ENCODE assay signal across 8 mouse cellular contexts in genomic region chr16:18348601-18349175, GRCm38 (mm10). TPM values are rescaled to one million over a fixed set of nuclear protein-coding genes. Genes with fewer than 3 reads are reported as not detected.
A peak's percentile ranks its signal among the peaks of the same experiment; 100 is the strongest.
DNase-seq lines count a peak whose midpoint lies in the region; ATAC-seq and TF ChIP-seq lines count a peak whose summit lies in the region.

No protein-coding gene starts in this region.

- no peak for TF ChIP-seq POLR2A in olfactory bulb, adult 2 months (IDR thresholded peaks at IDR 0.05; ENCODE audit: insufficient read depth, low read depth, low read length)

- no peaks in the 10 kb centered on the region for H3K36me3 ChIP-seq in heart, embryonic 11.5 days (ENCODE audit: control insufficient read depth, insufficient read depth, low read length)
- H3K36me3 ChIP-seq in ES-E14 (ENCODE audit: control insufficient read depth, insufficient read depth, low read length, poor library complexity, severe bottlenecking): no peaks in the 10 kb centered on the region
- H3K36me3 ChIP-seq in embryonic facial prominence, embryonic 13.5 days: no peaks in the 10 kb centered on the region
- peaks cover 12% of the 10 kb centered on the region for H3K36me3 ChIP-seq in hindbrain, embryonic 13.5 days
- no peaks in the 10 kb centered on the region for H3K36me3 ChIP-seq in liver, embryonic 14.5 days (replicated peaks; ENCODE audit: control insufficient read depth, insufficient read depth, low read depth)

- H3K27me3 ChIP-seq in heart, embryonic 11.5 days (ENCODE audit: control insufficient read depth, insufficient read depth, low read length): peaks cover 27% of the 10 kb centered on the region
- H3K27me3 ChIP-seq in embryonic facial prominence, embryonic 13.5 days: peaks cover 39% of the 10 kb centered on the region
- H3K27me3 ChIP-seq in hindbrain, embryonic 13.5 days: peaks cover 7% of the 10 kb centered on the region; the same call in 1 of the 2 replicates
- peaks cover 48% of the 10 kb centered on the region for H3K27me3 ChIP-seq in liver, embryonic 14.5 days (ENCODE audit: control insufficient read depth, insufficient read depth, low read length)

- TF ChIP-seq CTCF in liver, embryonic 14.5 days (IDR thresholded peaks at IDR 0.05; ENCODE audit: low read depth): no peak
- TF ChIP-seq CTCF in olfactory bulb, adult 2 months (IDR thresholded peaks at IDR 0.05; ENCODE audit: insufficient read depth, low read depth, low read length): no peak

- TF ChIP-seq EP300 in liver, embryonic 14.5 days (IDR thresholded peaks at IDR 0.05; ENCODE audit: low read depth): no peak

- peak overlapping the region; percentile 72 for H3K9ac ChIP-seq in heart, embryonic 11.5 days (ENCODE audit: low read depth, low read length)
- H3K9ac ChIP-seq in ES-E14 (ENCODE audit: insufficient read depth, low read depth, low read length, poor library complexity, severe bottlenecking): peak overlapping the region; percentile 70
- H3K9ac ChIP-seq in embryonic facial prominence, embryonic 13.5 days: peak overlapping the region; percentile 74
- peak overlapping the region; percentile 95 for H3K9ac ChIP-seq in hindbrain, embryonic 13.5 days
- no peak overlapping the region for H3K9ac ChIP-seq in liver, embryonic 14.5 days (replicated peaks)

- WGBS in heart, embryonic 11.5 days (ENCODE audit: insufficient replicate concordance): 1% methylated on average over 28 of the region's 28 CpGs
- under 1% methylated on average over 28 of the region's 28 CpGs for WGBS in embryonic facial prominence, embryonic 13.5 days
- 0% methylated on average over 28 of the region's 28 CpGs for WGBS in hindbrain, embryonic 13.5 days
- 5% methylated on average over 28 of the region's 28 CpGs for WGBS in liver, embryonic 14.5 days (ENCODE audit: insufficient replicate concordance)
- 2% methylated on average over 28 of the region's 28 CpGs for WGBS in olfactory bulb, adult 2 months

- no peak overlapping the region for H3K27ac ChIP-seq in heart, embryonic 11.5 days (ENCODE audit: low read depth, low read length)
- H3K27ac ChIP-seq in ES-E14 (ENCODE audit: insufficient read depth, low read depth, low read length, poor library complexity, severe bottlenecking): no peak overlapping the region
- no peak overlapping the region for H3K27ac ChIP-seq in embryonic facial prominence, embryonic 13.5 days
- H3K27ac ChIP-seq in hindbrain, embryonic 13.5 days: peak overlapping the region; percentile 79
- H3K27ac ChIP-seq in liver, embryonic 14.5 days: no peak overlapping the region
- no peak overlapping the region for H3K27ac ChIP-seq in olfactory bulb, adult 2 months (ENCODE audit: insufficient read depth, low read depth, low read length)

- peak overlapping the region; percentile 73 for H3K4me3 ChIP-seq in heart, embryonic 11.5 days (ENCODE audit: low read depth, low read length)
- peak overlapping the region; percentile 80 to 97 for H3K4me3 ChIP-seq in ES-E14 (ENCODE audit: insufficient read depth in 1 of 2, low read depth in 1 of 2, low read length in 2 of 2, poor library complexity in 1 of 2, severe bottlenecking in 1 of 2)
- H3K4me3 ChIP-seq in embryonic facial prominence, embryonic 13.5 days: peak overlapping the region; percentile 67
- H3K4me3 ChIP-seq in hindbrain, embryonic 13.5 days: peak overlapping the region; percentile 89
- H3K4me3 ChIP-seq in liver, embryonic 14.5 days (ENCODE audit: insufficient read depth in 1 of 2, low read depth in 2 of 2, low read length in 2 of 2): peak overlapping the region; percentile 45 to 56
- H3K4me3 ChIP-seq in olfactory bulb, adult 2 months (ENCODE audit: insufficient read depth, low read depth, low read length): peak overlapping the region; percentile 96

- DNase-seq in heart, adult 8-10 months (ENCODE audit: low spot score): no peak
- DNase-seq in ES-E14 (ENCODE audit: low read depth, low spot score): no peak
- no peak for DNase-seq in liver, embryonic 14.5 days (ENCODE audit: low read depth in 3 of 3, low spot score in 3 of 3)
- DNase-seq in frontal cortex, postnatal 14 days (ENCODE audit: low spot score in 2 of 2): no peak

- no peaks in the 10 kb centered on the region for H3K9me3 ChIP-seq in heart, embryonic 11.5 days (replicated peaks; ENCODE audit: control insufficient read depth, low read length)
- no peaks in the 10 kb centered on the region for H3K9me3 ChIP-seq in ES-E14 (ENCODE audit: control insufficient read depth, insufficient read depth, low read depth, low read length)
- H3K9me3 ChIP-seq in embryonic facial prominence, embryonic 13.5 days: no peaks in the 10 kb centered on the region
- H3K9me3 ChIP-seq in hindbrain, embryonic 13.5 days: no peaks in the 10 kb centered on the region
- H3K9me3 ChIP-seq in liver, embryonic 14.5 days (ENCODE audit: control insufficient read depth, low read length): no peaks in the 10 kb centered on the region

- in situ Hi-C loops in ES-E14 (cut with MboI; ENCODE audit: low sequenced_read_pairs in 2 of 2, unreplicated experiment in 2 of 2): no loop called here

- no peak for ATAC-seq in heart, embryonic 11.5 days (replicated peaks; ENCODE audit: insufficient number of reproducible peaks, low FRiP score, low TSS enrichment)
- ATAC-seq in embryonic facial prominence, embryonic 13.5 days (ENCODE audit: insufficient number of reproducible peaks, insufficient read depth, low FRiP score, low TSS enrichment, low read depth): no peak
- peak; percentile 4 for ATAC-seq in hindbrain, embryonic 13.5 days (ENCODE audit: low FRiP score)
- ATAC-seq in liver, embryonic 14.5 days (ENCODE audit: insufficient read depth): no peak

- peak overlapping the region; percentile 99 for H3K4me2 ChIP-seq in heart, embryonic 11.5 days
- peak overlapping the region; percentile 98 for H3K4me2 ChIP-seq in embryonic facial prominence, embryonic 13.5 days
- peak overlapping the region; percentile 78 for H3K4me2 ChIP-seq in hindbrain, embryonic 13.5 days
- peak overlapping the region; percentile 62 for H3K4me2 ChIP-seq in liver, embryonic 14.5 days (ENCODE audit: low read depth)

- peaks cover 13% of the 10 kb centered on the region for H3K4me1 ChIP-seq in heart, embryonic 11.5 days (ENCODE audit: control insufficient read depth, insufficient read depth, low read length)
- peaks cover 0 to 8% of the 10 kb centered on the region in 2 experiments; a peak in 1 of 4 replicates for H3K4me1 ChIP-seq in ES-E14 (ENCODE audit: control insufficient read depth in 2 of 2, insufficient read depth in 2 of 2, low read length in 2 of 2, poor library complexity in 1 of 2)
- peaks cover 17% of the 10 kb centered on the region for H3K4me1 ChIP-seq in embryonic facial prominence, embryonic 13.5 days
- H3K4me1 ChIP-seq in hindbrain, embryonic 13.5 days (replicated peaks): peaks cover 72% of the 10 kb centered on the region
- peaks cover 21 to 27% of the 10 kb centered on the region in 2 experiments for H3K4me1 ChIP-seq in liver, embryonic 14.5 days (replicated peaks; ENCODE audit: control insufficient read depth in 2 of 2, insufficient read depth in 2 of 2, low read length in 1 of 2)
- H3K4me1 ChIP-seq in olfactory bulb, adult 2 months (ENCODE audit: control insufficient read depth, insufficient read depth, low read length): peaks cover 16% of the 10 kb centered on the region

TF ChIP-seq in ES-E14, 5 proteins besides CTCF, POLR2A, EP300 and RAD21:
- TF ChIP-seq CHD2 (IDR thresholded peaks at IDR 0.05; ENCODE audit: low read depth, low read length) (no peak), ZC3H11A (IDR thresholded peaks at IDR 0.05; ENCODE audit: borderline replicate concordance, low read depth, low read length) (no peak), MAFK (IDR thresholded peaks at IDR 0.05; ENCODE audit: insufficient read depth, low read depth, low read length) (no peak), ZNF384 (IDR thresholded peaks at IDR 0.05; ENCODE audit: low read depth, low read length) (no peak), HCFC1 (IDR thresholded peaks at IDR 0.05; ENCODE audit: borderline replicate concordance, insufficient read depth, low read length) (no peak)
TF ChIP-seq in ES-E14: peak in this region for 0.

RNA-seq across cellular contexts. Expression of gene Arvcf, which starts 0.7 kb away (rescaled TPM):
- 19.5 and 23.4 TPM in 2 replicates for polyA plus RNA-seq in heart, embryonic 11.5 days (2014; fragmentation: Nextera tagmentation; extraction: Ambion mirVana)
- 10 to 100 TPM; 12.6 to 20.0 (median 16.2) TPM for total RNA-seq in heart, adult 8-10 months (2022)
- total RNA-seq in ES-E14 (2012; rRNA removed): 48.0 and 60.1 TPM in 2 replicates
- 30.8 and 33.6 TPM in 2 replicates for polyA plus RNA-seq in embryonic facial prominence, embryonic 13.5 days (2015; fragmentation: Nextera tagmentation; extraction: Ambion mirVana)
- 81.1 and 88.9 TPM in 2 replicates for polyA plus RNA-seq in hindbrain, embryonic 13.5 days (2015; fragmentation: Nextera tagmentation; extraction: Ambion mirVana)
- polyA plus RNA-seq in liver, embryonic 14.5 days (2012; rRNA removed): 6.0 and 6.4 TPM in 2 replicates
- polyA plus RNA-seq in liver, embryonic 14.5 days (2014; fragmentation: Nextera tagmentation; extraction: Ambion mirVana): 4.7 and 7.4 TPM in 2 replicates
- polyA plus RNA-seq in olfactory bulb, adult 2 months (2012; ENCODE audit: insufficient read depth, insufficient read length, low replicate concordance, missing spikeins): 956 TPM in 1 of 2 replicates, not detected in the other

RNA-seq across cellular contexts. Expression of gene Tango2, which starts 0.8 kb away (rescaled TPM):
- polyA plus RNA-seq in heart, embryonic 11.5 days (2014; fragmentation: Nextera tagmentation; extraction: Ambion mirVana): 56.3 and 62.1 TPM in 2 replicates
- 100 to 1,000 TPM; 184 to 210 (median 190) TPM for total RNA-seq in heart, adult 8-10 months (2022)
- total RNA-seq in ES-E14 (2012; rRNA removed): 10.0 and 10.4 TPM in 2 replicates
- 27.6 and 30.6 TPM in 2 replicates for polyA plus RNA-seq in embryonic facial prominence, embryonic 13.5 days (2015; fragmentation: Nextera tagmentation; extraction: Ambion mirVana)
- 76.0 and 79.8 TPM in 2 replicates for polyA plus RNA-seq in hindbrain, embryonic 13.5 days (2015; fragmentation: Nextera tagmentation; extraction: Ambion mirVana)
- polyA plus RNA-seq in liver, embryonic 14.5 days (2012; rRNA removed): 44.3 and 44.5 TPM in 2 replicates
- polyA plus RNA-seq in liver, embryonic 14.5 days (2014; fragmentation: Nextera tagmentation; extraction: Ambion mirVana): 58.8 and 70.3 TPM in 2 replicates
- not detected in 2 replicates for polyA plus RNA-seq in olfactory bulb, adult 2 months (2012; ENCODE audit: insufficient read depth, insufficient read length, low replicate concordance, missing spikeins)

RNA-seq across cellular contexts. Expression of gene Dgcr8, which starts 59.6 kb away (rescaled TPM):
- polyA plus RNA-seq in heart, embryonic 11.5 days (2014; fragmentation: Nextera tagmentation; extraction: Ambion mirVana): 23.6 and 26.4 TPM in 2 replicates
- 10 to 100 TPM; 10.8 to 15.7 (median 12.7) TPM for total RNA-seq in heart, adult 8-10 months (2022)
- 65.7 and 84.1 TPM in 2 replicates for total RNA-seq in ES-E14 (2012; rRNA removed)
- 38.6 and 39.9 TPM in 2 replicates for polyA plus RNA-seq in embryonic facial prominence, embryonic 13.5 days (2015; fragmentation: Nextera tagmentation; extraction: Ambion mirVana)
- polyA plus RNA-seq in hindbrain, embryonic 13.5 days (2015; fragmentation: Nextera tagmentation; extraction: Ambion mirVana): 34.8 and 37.4 TPM in 2 replicates
- polyA plus RNA-seq in liver, embryonic 14.5 days (2012; rRNA removed): 15.5 and 23.4 TPM in 2 replicates
- polyA plus RNA-seq in liver, embryonic 14.5 days (2014; fragmentation: Nextera tagmentation; extraction: Ambion mirVana): 8.8 and 10.4 TPM in 2 replicates
- polyA plus RNA-seq in olfactory bulb, adult 2 months (2012; ENCODE audit: insufficient read depth, insufficient read length, low replicate concordance, missing spikeins): not detected in 2 replicates

Comparison
In these comparisons a context has a peak if more than half of its experiments do, and no peak if none do; other contexts are left out.
1. RNA of gene Tango2, which starts 0.8 kb away (polyA plus RNA-seq): 76.0 to 79.8 TPM in hindbrain, embryonic 13.5 days, 56.3 to 62.1 TPM in heart, embryonic 11.5 days, 44.3 to 70.3 TPM in liver, embryonic 14.5 days and 27.6 to 30.6 TPM in embryonic facial prominence, embryonic 13.5 days; not detected in olfactory bulb, adult 2 months; every median in the first group is over 10 times any median in the second.
2. Peak in every context shown above with its lines, with median percentiles within 50 percentile points of each other: H3K4me2 ChIP-seq and H3K4me3 ChIP-seq.